Mouse (Mus musculus): ENCODE measurements around the gene Gm13275. TPM values are rescaled to one million over a fixed set of nuclear protein-coding genes. Genes with fewer than 3 reads are reported as not detected.
"Not testable (repeated sequence)": the region's sequence is repeated elsewhere in the genome, so short reads cannot be mapped to it uniquely, and the experiment has no call there.

Gene Gm13275
- total RNA-seq (2021): not detected
- long read RNA-seq, experiment 1, partial matches to known transcripts: 0 of 1 reads
- long read RNA-seq, experiment 1, other reads (novel, unspliced or antisense): 0 of 1 reads
- long read RNA-seq, experiment 2: 0 reads

DNA sequence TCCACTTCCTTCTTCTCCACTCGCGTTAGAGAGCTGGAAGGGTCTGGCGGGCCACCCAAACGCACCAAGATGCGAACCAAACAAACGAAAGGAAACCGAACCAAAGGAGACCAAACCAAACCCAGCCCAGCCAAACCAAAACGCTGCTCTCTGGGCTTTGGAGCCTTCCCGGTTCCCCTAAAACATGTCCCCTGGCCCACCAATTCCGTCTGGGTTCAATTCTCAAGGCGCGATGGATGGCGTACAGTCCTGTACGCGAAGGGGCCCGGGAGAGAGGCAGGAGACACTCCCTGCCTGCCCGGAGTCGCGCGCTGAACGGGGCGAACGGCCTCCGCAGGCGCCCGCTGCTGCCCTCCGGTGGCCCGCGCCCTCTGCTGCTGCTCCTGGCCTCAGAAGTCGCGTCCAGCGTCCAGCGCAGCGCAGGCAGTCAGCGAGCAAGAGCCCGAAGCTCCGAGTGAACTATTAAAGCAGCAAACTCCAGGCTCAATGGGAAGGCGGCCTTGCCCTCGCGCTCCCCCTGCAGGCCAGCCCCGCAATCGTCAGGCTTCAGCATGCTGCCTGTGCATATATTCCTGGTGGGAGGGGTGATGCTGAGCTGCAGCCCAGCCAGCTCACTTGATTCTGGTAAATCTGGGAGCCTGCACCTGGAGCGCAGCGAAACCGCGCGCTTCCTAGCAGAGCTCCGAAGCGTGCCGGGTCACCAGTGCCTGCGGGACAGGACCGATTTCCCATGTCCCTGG lies at the start of gene Gm13275:
TSS of gene Gm13275 (plus strand) at position 552 of the 740 bp plus-strand sequence.
- DNase-seq: peak; percentile 52

DNA sequence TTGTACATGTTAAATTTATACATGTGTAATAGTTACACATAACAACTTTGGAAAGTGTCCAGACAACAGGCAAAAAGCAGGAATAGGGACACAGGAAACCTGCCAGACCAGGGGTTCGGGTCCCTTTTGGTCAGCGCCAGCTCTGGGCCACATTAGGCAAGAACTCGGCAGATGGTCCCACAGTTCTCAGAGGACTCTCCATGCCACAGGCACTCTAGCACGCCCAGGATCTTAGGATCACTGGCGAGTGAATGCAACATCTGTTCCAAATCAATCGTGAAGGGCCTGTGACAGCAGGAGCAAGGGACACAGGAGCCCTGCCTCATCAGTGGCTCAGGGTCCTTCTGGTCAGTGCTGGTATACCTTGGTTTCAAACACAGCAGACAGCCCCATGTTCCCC lies 44.4 kb upstream of the Gm13275 start:
- no peak for DNase-seq

DNA sequence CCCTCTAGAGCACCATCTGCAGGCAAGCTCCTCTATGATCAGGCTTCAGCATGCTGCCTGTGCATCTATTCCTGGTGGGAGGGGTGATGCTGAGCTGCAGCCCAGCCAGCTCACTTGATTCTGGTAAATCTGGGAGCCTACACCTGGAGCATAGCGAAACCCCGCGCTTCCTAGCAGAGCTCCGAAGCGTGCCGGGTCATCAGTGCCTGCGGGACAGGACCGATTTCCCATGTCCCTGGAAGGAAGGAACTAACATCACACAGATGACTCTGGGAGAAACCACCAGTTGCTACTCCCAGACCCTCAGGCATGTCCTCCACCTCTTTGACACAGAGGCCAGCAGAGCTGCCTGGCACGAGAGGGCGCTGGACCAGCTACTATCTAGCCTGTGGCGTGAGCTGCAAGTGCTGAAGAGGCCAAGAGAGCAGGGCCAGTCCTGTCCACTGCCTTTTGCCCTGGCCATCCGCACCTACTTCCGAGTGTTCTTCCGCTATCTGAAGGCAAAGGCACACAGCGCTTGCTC lies 39.4 kb upstream of the Gm13275 start, which contains the start of gene Gm13271:
TSS of gene Gm13271 (plus strand) at position 51 of the 523 bp plus-strand sequence.
- DNase-seq: peak; percentile 62

DNA sequence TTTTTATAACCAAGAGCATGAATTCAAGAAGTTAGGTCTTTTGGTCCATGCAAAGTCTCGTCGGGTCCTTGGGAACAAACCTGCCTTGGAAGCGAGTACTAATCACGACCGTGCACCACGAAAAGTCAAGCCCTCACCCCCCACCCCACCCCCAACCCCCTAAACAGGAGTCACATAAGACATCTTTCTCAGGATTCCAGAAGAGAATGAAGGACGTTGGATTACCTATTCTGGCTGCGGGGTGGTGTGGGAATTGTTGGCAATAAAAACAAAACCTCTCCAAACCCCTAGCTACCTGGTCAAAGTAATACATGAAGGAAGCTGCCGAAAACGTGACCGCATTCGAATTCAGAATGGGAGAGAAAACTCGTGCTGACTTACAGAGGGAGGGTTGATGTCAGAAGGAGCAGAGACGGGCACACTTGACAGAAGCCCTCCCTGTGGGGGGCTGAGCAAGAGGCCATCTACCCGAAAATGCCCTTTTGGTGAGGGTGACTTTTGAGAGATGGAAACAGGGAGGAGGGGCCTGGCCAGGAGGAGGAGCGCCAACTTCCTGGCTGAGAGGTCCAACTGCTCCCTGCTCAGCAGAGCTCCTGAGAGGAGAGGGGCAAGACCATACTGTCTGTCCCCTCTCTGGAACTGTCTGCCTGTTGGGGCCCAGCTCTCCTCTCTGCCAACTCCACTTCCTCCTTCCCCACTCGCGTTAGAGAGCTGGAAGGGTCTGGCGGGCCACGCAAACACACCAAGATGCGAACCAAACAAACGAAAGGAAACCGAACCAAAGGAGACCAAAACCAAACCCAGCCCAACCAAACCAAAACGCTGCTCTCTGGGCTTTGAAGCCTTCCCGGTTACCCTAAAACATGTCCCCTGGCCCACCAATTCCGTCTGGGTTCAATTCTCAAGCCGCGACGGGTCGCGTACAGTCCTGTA lies 37.4 kb upstream of the Gm13275 start:
- DNase-seq: not testable (repeated sequence)

DNA sequence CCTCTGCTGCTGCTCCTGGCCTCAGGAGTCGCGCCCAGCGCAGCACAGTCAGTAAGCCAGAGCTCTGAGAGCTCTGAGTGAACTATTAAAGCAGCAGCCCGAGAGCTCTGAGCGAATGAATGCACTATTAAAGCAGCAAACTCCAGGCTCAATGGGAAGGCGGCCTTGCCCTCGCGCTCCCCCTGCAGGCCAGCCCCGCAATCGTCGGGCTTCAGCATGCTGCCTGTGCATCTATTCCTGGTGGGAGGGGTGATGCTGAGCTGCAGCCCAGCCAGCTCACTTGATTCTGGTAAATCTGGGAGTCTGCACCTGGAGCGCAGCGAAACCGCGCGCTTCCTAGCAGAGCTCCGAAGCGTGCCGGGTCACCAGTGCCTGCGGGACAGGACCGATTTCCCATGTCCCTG lies 36.7 kb upstream of the Gm13275 start:
- DNase-seq: peak; percentile 79

DNA sequence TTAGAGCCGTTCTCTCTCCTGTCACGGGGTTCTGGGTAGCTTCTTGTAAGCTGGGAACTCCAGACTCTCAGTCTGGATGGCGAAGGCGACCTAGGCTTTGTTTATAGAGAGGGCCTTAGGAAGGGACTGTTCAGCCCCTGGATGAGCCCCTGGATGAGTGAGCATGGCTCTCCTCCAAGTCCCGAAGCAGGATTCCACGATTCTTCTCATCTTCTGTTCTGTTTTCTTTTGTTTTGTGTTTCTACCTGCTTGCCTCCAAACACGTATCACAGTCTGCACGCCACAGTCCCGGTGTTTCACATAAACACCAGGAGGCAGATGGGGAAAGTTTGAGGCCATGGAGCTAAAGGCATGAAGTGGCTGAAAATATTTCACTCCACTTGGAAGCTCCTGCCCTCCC lies 35.5 kb upstream of the Gm13275 start:
- not testable (repeated sequence) for DNase-seq

DNA sequence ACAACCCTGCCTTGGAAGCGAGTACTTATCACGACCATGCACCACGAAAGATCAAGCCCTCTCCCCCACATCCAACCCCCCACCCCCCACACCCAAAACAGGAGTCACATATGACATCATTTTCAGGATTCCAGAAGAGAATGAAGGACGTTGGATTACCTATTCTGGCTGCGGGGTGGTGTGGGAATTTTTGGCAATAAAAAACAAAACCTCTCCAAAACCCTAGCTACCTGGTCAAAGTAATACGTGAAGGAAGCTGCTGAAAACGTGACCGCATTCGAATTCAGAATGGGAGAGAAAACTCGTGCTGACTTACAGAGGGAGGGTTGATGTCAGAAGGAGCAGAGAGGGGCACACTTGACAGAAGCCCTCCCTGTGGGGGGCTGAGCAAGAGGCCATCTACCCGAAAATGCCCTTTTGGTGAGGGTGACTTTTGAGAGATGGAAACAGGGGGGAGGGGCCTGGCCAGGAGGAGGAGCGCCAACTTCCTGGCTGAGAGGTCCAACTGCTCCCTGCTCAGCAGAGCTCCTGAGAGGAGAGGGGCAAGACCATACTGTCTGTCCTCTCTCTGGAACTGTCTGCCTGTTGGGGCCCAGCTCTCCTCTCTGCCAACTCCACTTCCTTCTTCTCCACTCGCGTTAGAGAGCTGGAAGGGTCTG lies 34.5 kb upstream of the Gm13275 start, which contains the start of gene Gm13283:
TSS of gene Gm13283 (plus strand) at position 510 of the 659 bp plus-strand sequence.
- peak; percentile 35 for DNase-seq

DNA sequence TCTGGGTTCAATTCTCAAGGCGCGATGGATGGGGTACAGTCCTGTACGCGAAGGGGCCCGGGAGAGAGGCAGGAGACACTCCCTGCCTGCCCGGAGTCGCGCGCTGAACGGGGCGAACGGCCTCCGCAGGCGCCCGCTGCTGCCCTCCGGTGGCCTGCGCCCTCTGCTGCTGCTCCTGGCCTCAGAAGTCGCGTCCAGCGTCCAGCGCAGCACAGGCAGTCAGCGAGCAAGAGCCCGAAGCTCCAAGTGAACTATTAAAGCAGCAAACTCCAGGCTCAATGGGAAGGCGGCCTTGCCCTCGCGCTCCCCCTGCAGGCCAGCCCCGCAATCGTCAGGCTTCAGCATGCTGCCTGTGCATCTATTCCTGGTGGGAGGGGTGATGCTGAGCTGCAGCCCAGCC lies 33.9 kb upstream of the Gm13275 start:
- DNase-seq: peak; percentile 59

DNA sequence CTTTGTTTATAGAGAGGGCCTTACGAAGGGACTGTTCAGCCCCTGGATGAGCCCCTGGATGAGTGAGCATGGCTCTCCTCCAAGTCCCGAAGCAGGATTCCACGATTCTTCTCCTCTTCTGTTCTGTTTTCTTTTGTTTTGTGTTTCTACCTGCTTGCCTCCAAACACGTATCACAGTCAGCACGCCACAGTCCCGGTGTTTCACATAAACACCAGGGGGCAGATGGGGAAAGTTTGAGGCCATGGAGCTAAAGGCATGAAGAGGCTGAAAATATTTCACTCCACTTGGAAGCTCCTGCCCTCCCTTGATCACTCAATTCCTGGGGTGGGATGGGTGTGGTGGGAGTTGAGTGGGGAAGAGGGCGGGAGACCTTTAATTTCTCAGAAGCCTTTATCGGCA lies 32.5 kb upstream of the Gm13275 start:
- DNase-seq: peak; percentile 64

DNA sequence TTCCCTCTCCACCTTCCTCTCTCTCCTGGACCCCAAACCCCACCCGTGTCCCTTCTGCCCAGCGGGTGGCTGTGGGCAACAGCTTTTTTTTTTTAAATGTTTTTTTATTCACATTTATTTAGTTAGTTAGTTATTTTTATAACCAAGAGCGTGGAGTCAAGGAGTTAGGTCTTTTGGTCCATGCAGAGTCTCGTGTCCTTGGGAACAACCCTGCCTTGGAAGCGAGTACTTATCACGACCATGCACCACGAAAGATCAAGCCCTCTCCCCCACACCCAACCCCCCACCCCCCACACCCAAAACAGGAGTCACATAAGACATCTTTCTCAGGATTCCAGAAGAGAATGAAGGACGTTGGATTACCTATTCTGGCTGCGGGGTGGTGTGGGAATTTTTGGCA lies 31.9 kb upstream of the Gm13275 start:
- not testable (repeated sequence) for DNase-seq

DNA sequence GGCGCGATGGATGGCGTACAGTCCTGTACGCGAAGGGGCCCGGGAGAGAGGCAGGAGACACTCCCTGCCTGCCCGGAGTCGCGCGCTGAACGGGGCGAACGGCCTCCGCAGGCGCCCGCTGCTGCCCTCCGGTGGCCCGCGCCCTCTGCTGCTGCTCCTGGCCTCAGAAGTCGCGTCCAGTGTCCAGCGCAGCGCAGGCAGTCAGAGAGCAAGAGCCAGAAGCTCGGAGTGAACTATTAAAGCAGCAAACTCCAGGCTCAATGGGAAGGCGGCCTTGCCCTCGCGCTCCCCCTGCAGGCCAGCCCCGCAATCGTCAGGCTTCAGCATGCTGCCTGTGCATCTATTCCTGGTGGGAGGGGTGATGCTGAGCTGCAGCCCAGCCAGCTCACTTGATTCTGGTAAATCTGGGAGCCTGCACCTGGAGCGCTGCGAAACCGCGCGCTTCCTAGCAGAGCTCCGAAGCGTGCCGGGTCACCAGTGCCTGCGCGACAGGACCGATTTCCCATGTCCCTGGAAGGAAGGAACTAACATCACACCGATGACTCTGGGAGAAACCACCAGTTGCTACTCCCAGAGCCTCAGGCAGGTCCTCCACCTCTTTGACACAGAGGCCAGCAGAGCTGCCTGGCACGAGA lies 30.8 kb upstream of the Gm13275 start:
- DNase-seq: not testable (repeated sequence)

DNA sequence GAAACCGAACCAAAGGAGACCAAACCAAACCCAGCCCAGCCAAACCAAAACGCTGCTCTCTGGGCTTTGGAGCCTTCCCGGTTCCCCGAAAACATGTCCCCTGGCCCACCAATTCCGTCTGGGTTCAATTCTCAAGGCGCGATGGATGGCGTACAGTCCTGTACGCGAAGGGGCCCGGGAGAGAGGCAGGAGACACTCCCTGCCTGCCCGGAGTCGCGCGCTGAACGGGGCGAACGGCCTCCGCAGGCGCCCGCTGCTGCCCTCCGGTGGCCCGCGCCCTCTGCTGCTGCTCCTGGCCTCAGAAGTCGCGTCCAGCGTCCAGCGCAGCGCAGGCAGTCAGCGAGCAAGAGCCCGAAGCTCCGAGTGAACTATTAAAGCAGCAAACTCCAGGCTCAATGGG lies 20.8 kb upstream of the Gm13275 start, which contains the start of gene Gm13290:
TSS of gene Gm13290 (plus strand) at position 301 of the 400 bp plus-strand sequence.
- DNase-seq: not testable (repeated sequence)

DNA sequence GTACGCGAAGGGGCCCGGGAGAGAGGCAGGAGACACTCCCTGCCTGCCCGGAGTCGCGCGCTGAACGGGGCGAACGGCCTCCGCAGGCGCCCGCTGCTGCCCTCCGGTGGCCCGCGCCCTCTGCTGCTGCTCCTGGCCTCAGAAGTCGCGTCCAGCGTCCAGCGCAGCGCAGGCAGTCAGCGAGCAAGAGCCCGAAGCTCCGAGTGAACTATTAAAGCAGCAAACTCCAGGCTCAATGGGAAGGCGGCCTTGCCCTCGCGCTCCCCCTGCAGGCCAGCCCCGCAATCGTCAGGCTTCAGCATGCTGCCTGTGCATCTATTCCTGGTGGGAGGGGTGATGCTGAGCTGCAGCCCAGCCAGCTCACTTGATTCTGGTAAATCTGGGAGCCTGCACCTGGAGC lies 17.7 kb upstream of the Gm13275 start, which contains the start of gene Gm13289:
TSS of gene Gm13289 (plus strand) at position 301 of the 400 bp plus-strand sequence.
- not testable (repeated sequence) for DNase-seq

DNA sequence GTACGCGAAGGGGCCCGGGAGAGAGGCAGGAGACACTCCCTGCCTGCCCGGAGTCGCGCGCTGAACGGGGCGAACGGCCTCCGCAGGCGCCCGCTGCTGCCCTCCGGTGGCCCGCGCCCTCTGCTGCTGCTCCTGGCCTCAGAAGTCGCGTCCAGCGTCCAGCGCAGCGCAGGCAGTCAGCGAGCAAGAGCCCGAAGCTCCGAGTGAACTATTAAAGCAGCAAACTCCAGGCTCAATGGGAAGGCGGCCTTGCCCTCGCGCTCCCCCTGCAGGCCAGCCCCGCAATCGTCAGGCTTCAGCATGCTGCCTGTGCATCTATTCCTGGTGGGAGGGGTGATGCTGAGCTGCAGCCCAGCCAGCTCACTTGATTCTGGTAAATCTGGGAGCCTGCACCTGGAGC lies 14.7 kb upstream of the Gm13275 start, which contains the start of gene Gm13272:
TSS of gene Gm13272 (plus strand) at position 301 of the 400 bp plus-strand sequence.
- not testable (repeated sequence) for DNase-seq

DNA sequence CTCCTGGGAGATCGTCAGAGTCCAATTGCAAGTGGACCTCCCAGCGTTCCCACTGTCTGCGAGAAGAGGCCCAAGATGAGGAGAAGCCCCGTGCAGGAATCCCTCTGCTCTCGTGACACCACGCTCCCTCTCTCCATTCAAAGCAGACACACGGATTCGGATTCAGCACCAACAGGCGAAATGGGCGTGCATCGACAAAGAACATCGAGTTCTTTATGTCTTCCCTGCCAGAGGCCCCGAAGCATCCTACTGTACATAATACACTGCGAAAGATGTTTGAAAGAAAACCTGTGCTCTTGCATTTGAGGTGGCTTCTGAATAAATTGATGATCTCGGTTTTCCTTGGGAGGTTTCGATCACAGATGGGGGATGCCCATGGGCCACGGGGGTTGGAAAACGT lies 14.0 kb upstream of the Gm13275 start:
- peak; percentile 3 for DNase-seq

DNA sequence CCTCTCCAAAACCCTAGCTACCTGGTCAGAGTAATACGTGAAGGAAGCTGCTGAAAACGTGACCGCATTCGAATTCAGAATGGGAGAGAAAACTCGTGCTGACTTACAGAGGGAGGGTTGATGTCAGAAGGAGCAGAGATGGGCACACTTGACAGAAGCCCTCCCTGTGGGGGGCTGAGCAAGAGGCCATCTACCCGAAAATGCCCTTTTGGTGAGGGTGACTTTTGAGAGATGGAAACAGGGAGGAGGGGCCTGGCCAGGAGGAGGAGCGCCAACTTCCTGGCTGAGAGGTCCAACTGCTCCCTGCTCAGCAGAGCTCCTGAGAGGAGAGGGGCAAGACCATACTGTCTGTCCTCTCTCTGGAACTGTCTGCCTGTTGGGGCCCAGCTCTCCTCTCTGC lies 12.5 kb upstream of the Gm13275 start, which contains the start of gene Ifnz:
TSS of gene Ifnz (plus strand) at position 301 of the 400 bp plus-strand sequence.
- not testable (repeated sequence) for DNase-seq

DNA sequence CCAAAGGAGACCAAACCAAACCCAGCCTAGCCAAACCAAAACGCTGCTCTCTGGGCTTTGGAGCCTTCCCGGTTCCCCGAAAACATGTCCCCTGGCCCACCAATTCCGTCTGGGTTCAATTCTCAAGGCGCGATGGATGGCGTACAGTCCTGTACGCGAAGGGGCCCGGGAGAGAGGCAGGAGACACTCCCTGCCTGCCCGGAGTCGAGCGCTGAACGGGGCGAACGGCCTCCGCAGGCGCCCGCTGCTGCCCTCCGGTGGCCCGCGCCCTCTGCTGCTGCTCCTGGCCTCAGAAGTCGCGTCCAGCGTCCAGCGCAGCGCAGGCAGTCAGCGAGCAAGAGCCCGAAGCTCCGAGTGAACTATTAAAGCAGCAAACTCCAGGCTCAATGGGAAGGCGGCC lies 12.0 kb upstream of the Gm13275 start:
- DNase-seq: not testable (repeated sequence)

DNA sequence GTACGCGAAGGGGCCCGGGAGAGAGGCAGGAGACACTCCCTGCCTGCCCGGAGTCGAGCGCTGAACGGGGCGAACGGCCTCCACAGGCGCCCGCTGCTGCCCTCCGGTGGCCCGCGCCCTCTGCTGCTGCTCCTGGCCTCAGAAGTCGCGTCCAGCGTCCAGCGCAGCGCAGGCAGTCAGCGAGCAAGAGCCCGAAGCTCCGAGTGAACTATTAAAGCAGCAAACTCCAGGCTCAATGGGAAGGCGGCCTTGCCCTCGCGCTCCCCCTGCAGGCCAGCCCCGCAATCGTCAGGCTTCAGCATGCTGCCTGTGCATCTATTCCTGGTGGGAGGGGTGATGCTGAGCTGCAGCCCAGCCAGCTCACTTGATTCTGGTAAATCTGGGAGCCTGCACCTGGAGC lies 8.9 kb upstream of the Gm13275 start, which contains the start of gene Gm13276:
TSS of gene Gm13276 (plus strand) at position 301 of the 400 bp plus-strand sequence.
- DNase-seq: not testable (repeated sequence)

DNA sequence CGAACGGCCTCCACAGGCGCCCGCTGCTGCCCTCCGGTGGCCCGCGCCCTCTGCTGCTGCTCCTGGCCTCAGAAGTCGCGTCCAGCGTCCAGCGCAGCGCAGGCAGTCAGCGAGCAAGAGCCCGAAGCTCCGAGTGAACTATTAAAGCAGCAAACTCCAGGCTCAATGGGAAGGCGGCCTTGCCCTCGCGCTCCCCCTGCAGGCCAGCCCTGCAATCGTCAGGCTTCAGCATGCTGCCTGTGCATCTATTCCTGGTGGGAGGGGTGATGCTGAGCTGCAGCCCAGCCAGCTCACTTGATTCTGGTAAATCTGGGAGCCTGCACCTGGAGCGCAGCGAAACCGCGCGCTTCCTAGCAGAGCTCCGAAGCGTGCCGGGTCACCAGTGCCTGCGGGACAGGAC lies 5.9 kb upstream of the Gm13275 start, which contains the start of gene Gm13277:
TSS of gene Gm13277 (plus strand) at position 231 of the 400 bp plus-strand sequence.
- DNase-seq: peak; percentile 48

DNA sequence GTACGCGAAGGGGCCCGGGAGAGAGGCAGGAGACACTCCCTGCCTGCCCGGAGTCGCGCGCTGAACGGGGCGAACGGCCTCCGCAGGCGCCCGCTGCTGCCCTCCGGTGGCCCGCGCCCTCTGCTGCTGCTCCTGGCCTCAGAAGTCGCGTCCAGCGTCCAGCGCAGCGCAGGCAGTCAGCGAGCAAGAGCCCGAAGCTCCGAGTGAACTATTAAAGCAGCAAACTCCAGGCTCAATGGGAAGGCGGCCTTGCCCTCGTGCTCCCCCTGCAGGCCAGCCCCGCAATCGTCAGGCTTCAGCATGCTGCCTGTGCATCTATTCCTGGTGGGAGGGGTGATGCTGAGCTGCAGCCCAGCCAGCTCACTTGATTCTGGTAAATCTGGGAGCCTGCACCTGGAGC lies 3.0 kb upstream of the Gm13275 start, which contains the start of gene Gm13278:
TSS of gene Gm13278 (plus strand) at position 301 of the 400 bp plus-strand sequence.
- DNase-seq: not testable (repeated sequence)
